Comparison of ENCODE assay signal across 8 mouse cellular contexts in genomic region chr15:86112707-86113341, GRCm38 (mm10). TPM values are rescaled to one million over a fixed set of nuclear protein-coding genes. Genes with fewer than 3 reads are reported as not detected.
DNase-seq lines count a peak whose midpoint lies in the region; ATAC-seq and TF ChIP-seq lines count a peak whose summit lies in the region.

No protein-coding gene starts in this region.

- H3K4me3 ChIP-seq in kidney, embryonic 15.5 days (replicated peaks), result no peak overlapping the region
- no peak overlapping the region for H3K4me3 ChIP-seq in forebrain, embryonic 13.5 days
- H3K4me3 ChIP-seq in liver, embryonic 14.5 days (ENCODE audit: insufficient read depth in 1 of 2, low read depth in 2 of 2, low read length in 2 of 2), result no peak overlapping the region

- H3K4me2 ChIP-seq in kidney, embryonic 15.5 days, result peak overlapping the region; percentile 21; the same call in 1 of the 2 replicates
- H3K4me2 ChIP-seq in forebrain, embryonic 13.5 days, result peak overlapping the region; percentile 32
- H3K4me2 ChIP-seq in liver, embryonic 14.5 days (ENCODE audit: low read depth), result no peak overlapping the region; the same call in 1 of the 2 replicates

- WGBS in kidney, embryonic 15.5 days, result 27% methylated on average over 10 of the region's 10 CpGs
- WGBS in forebrain, embryonic 13.5 days, result 3% methylated on average over 10 of the region's 10 CpGs
- 39% methylated on average over 10 of the region's 10 CpGs for WGBS in liver, embryonic 14.5 days (ENCODE audit: insufficient replicate concordance)

- no peak for TF ChIP-seq EP300 in liver, embryonic 14.5 days (IDR thresholded peaks at IDR 0.05; ENCODE audit: low read depth)

- peaks cover 40% of the 10 kb centered on the region for H3K4me1 ChIP-seq in kidney, embryonic 15.5 days
- peaks cover 65% of the 10 kb centered on the region for H3K4me1 ChIP-seq in forebrain, embryonic 13.5 days
- H3K4me1 ChIP-seq in liver, embryonic 14.5 days (replicated peaks; ENCODE audit: control insufficient read depth in 2 of 2, insufficient read depth in 2 of 2, low read length in 1 of 2), result peaks cover 32 to 51% of the 10 kb centered on the region in 2 experiments

- peak overlapping the region; percentile 68 for H3K27ac ChIP-seq in kidney, embryonic 15.5 days
- peak overlapping the region; percentile 89 for H3K27ac ChIP-seq in forebrain, embryonic 13.5 days
- H3K27ac ChIP-seq in liver, embryonic 14.5 days, result peak overlapping the region; percentile 17; the same call in 1 of the 2 replicates

- TF ChIP-seq CTCF in liver, embryonic 14.5 days (IDR thresholded peaks at IDR 0.05; ENCODE audit: low read depth), result no peak

- ATAC-seq in kidney, embryonic 15.5 days (replicated peaks; ENCODE audit: low FRiP score), result no peak; the same call in 1 of the 2 replicates
- peak; percentile 68 for ATAC-seq in forebrain, embryonic 13.5 days
- ATAC-seq in liver, embryonic 14.5 days (ENCODE audit: insufficient read depth), result no peak

- no peaks in the 10 kb centered on the region for H3K27me3 ChIP-seq in kidney, embryonic 15.5 days
- no peaks in the 10 kb centered on the region for H3K27me3 ChIP-seq in forebrain, embryonic 13.5 days
- H3K27me3 ChIP-seq in liver, embryonic 14.5 days (ENCODE audit: control insufficient read depth, insufficient read depth, low read length), result no peaks in the 10 kb centered on the region

- no peaks in the 10 kb centered on the region for H3K36me3 ChIP-seq in kidney, embryonic 15.5 days
- H3K36me3 ChIP-seq in forebrain, embryonic 13.5 days (ENCODE audit: poor library complexity, severe bottlenecking), result no peaks in the 10 kb centered on the region
- no peaks in the 10 kb centered on the region for H3K36me3 ChIP-seq in liver, embryonic 14.5 days (replicated peaks; ENCODE audit: control insufficient read depth, insufficient read depth, low read depth)

- no peak overlapping the region for H3K9ac ChIP-seq in kidney, embryonic 15.5 days
- peak overlapping the region; percentile 46 for H3K9ac ChIP-seq in forebrain, embryonic 13.5 days
- H3K9ac ChIP-seq in liver, embryonic 14.5 days (replicated peaks), result no peak overlapping the region

- intact Hi-C loops in left cerebral cortex, postnatal 36 days (cut with DNase I), result no loop called here

- no peak for DNase-seq in kidney, postnatal 10 days
- peak; percentile 59 for DNase-seq in adrenal gland, postnatal 10 days
- DNase-seq in liver, embryonic 14.5 days (ENCODE audit: low read depth in 3 of 3, low spot score in 3 of 3), result no peak
- no peak for DNase-seq in left cerebral cortex, postnatal 36 days (ENCODE audit: low spot score in 2 of 2)
- no peak for DNase-seq in right cerebral cortex, adult 18-20 months
- DNase-seq in urinary bladder, postnatal 25 days (ENCODE audit: low spot score), result no peak

- H3K9me3 ChIP-seq in kidney, embryonic 15.5 days (replicated peaks), result no peaks in the 10 kb centered on the region
- H3K9me3 ChIP-seq in forebrain, embryonic 13.5 days (replicated peaks), result no peaks in the 10 kb centered on the region
- H3K9me3 ChIP-seq in liver, embryonic 14.5 days (ENCODE audit: control insufficient read depth, low read length), result no peaks in the 10 kb centered on the region

RNA-seq across cellular contexts. Expression of gene Gramd4, which starts 55.3 kb away (rescaled TPM):
- 14.1 and 17.4 TPM in 2 replicates for polyA plus RNA-seq in kidney, embryonic 15.5 days (2015; fragmentation: Nextera tagmentation; extraction: Ambion mirVana)
- 10 to 100 TPM; 13.9 to 22.1 TPM for total RNA-seq in adrenal gland, postnatal 10 days (2021)
- 30.1 and 31.6 TPM in 2 replicates for polyA plus RNA-seq in forebrain, embryonic 13.5 days (2015; fragmentation: Nextera tagmentation; extraction: Ambion mirVana)
- polyA plus RNA-seq in liver, embryonic 14.5 days (2012; rRNA removed), result 6.1 and 7.5 TPM in 2 replicates
- 2.5 and 4.0 TPM in 2 replicates for polyA plus RNA-seq in liver, embryonic 14.5 days (2014; fragmentation: Nextera tagmentation; extraction: Ambion mirVana)
- 10 to 100 TPM; 34.9 to 49.4 TPM for total RNA-seq in left cerebral cortex, postnatal 36 days (2021)

Comparison
In these comparisons a context has a peak if more than half of its experiments do, and no peak if none do; other contexts are left out.
1. H3K27ac ChIP-seq: peak in every context shown above with its lines; median percentile 89 in forebrain, embryonic 13.5 days; 68 in kidney, embryonic 15.5 days; 17 in liver, embryonic 14.5 days.